Mouse (Mus musculus): Measurements from ENCODE around the gene Abcc2.

GRCm38 (mm10) chr19:43767549-43768322, 14.3 kb upstream of the Abcc2 start:
- TF ChIP-seq CTCF (IDR thresholded peaks at IDR 0.05; ENCODE audit: low read depth) (no peak), EP300 (IDR thresholded peaks at IDR 0.05; ENCODE audit: low read depth) (peak; percentile 50)

Measured in liver, postnatal 0 days (tissue).